Mouse (Mus musculus) CD4-positive, CD25-positive, alpha-beta regulatory T cell, adult 9 weeks (primary cell): ENCODE results near the gene Zfp637. TPM values are rescaled to one million over a fixed set of nuclear protein-coding genes. Genes with fewer than 3 reads are reported as not detected.

ENCODE experiments used
- polyA plus RNA-seq: library from polyadenylated mRNA; unstranded; fragments of 100-300 nt; shearing (Covaris generic); gene quantifications from one replicate; pipeline ENCODE4 v1.2.1, GENCODE M21; 2017

The Zfp637 gene
- polyA plus RNA-seq, result 35.0 TPM

DNA sequence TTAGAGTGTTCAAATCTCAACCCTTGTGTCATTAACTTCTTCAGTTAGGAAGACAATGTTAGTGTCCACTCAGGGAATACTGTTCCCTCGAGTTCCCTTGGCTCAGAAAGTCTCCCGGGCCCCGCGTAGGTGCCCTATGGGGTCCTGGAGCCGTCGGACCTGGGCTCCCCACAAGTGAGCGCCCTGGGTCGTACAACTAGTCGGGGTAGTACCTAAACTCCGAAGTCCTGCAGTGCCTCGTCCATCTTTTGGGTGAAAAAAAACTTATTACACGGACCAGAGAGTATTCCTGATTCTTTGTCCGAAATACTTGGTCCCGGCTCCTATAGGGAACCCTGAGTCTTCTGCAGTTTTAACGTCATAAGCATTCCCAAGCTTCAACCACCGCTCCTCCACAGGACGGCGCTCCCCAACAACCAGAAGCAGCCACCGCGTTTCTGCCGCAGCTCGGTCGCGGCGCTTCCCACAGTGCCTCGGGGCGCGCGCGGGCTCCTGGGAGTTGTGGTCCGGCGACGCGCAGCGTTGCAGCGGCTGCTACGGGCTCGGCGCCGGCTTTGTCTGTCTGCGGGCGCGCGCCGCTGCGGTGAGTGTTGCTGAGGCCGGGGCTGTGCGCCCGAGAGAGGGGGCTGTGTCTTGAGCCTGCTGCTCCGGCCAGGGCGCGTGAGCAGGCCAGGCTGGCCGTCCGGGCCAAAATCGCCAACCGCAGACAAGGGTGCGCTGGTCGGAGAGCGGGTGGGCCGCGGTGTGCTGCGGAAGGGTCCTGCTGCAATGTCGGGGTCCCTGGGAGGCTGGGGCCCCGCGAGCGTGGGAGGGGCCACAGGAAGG is at the start of gene Zfp637:
Gene Zfp637, plus strand, starts transcription at position 495 of the 825 bp plus-strand sequence.

DNA sequence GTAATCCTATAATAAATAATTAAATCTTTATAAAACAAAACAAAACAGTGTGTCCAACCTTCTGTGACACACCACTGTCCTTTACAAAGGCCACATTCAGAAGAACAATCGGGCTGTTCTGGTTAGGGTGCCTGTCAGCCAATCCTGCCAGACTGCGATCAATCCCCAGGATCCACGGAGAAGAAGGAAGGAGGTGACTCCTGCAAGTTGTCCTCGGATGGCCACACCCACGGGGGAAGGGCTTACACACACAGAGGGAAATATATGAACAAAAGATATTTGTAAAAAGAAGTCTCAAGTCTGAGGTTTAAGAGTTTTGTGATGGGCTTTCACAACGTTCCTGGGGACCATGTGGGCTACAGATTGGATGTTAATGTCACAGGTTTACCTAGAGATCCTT is 20.9 kb downstream of the Zfp637 start, which contains the start of gene Zfp239:
Gene Zfp239, plus strand, starts transcription at position 253 of the 400 bp plus-strand sequence.

Other genes starting within 250 kb of the Zfp637 start
- 3.2 TPM for gene Zfp239, start 20.9 kb downstream of the Zfp637 start, polyA plus RNA-seq
- 1,289 TPM for gene Hnrnpf, start 59.1 kb downstream of the Zfp637 start, polyA plus RNA-seq
- 3.1 TPM for gene Fxyd4, start 96.5 kb downstream of the Zfp637 start, polyA plus RNA-seq
- gene Rasgef1a, start 170.3 kb downstream of the Zfp637 start, polyA plus RNA-seq, result 8.9 TPM